Mouse (Mus musculus) thymus, postnatal 14 days (tissue): ENCODE measurements at regions not wholly inside any gene's neighbourhood (a gene's known extent, or its start where the extent isn't known, plus 50 kb on each side); places are given as distances from the start of the nearest gene placed in this dataset.

Source experiments
- DNase-seq: peaks from one replicate; pipeline ENCODE4 v3.0.0; 2021

GRCm38 (mm10) chr9:23136511-23136910, 86.4 kb upstream of the Bmper start:
- DNase-seq: no peak

DNA sequence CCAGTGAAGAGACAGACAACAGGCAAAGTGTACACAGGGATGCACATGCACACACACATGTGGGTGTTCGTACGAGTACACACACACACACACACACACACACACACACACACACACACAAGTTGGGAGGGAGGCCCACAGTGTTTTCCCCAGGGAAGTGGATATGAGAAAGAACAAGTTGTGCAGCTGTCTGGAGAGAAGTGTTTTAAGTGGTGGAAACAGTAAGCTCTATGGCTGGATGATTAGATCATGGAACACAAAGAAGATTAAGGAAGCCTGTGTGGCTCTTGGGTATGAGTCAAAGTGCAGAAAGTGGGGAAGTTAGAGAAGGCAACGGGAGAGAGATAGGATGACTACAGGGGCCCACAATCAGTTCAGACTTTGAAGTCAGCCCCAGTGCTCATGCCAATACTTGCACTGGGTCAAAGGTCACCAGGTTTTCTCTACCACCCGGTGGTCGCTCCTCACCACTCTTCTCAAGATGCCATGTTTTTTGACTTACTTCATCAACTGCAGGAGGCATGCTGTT, 85.1 kb upstream of the Bmper start:
- DNase-seq: no peak

GRCm38 (mm10) chr9:23139580-23140162, 83.2 kb upstream of the Bmper start:
- no peak for DNase-seq

DNA sequence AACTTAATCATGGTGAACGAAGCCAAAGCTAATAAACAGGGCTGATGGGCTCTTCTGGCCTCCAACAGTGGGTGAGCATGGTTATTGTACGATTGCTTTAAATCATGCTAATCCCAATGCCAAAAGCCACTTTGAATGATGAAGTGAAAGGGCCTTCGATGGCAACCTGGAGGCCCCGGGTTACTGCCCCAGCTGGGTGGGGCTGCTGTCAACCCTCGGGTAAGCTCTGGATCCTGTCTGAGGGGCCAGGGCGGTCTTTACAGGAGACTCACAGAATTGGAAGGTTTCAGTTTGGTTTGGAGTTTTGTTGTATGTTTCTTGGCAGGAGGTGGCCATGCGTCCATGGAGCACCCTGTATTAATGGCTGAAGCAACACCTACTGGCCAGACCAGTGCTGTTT, 78.6 kb upstream of the Bmper start:
- no peak for DNase-seq

- DNase-seq: no peak
Observed at GRCm38 (mm10) chr9:23150338-23150737, 72.5 kb upstream of the Bmper start.

DNA sequence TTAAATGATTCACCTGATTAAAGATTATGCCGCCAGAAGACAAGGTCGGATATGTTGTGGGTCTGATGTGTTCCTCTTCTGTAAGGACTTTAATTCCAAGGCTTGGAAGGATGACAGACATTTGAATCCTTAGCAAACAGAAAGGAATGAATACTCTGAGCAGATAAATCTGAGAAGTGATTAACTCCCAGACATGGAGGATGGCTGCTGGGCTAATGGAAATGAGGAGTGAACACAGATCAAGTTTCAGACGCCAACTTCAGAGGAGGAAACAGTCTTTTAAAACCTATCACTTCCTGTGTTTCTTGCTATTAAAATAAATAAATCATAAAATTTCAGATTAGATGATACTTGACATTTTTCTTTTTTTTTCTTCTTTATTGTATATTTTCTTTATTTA, 72.0 kb upstream of the Bmper start:
- DNase-seq: no peak

GRCm38 (mm10) chr9:23151953-23152490, 70.9 kb upstream of the Bmper start:
- no peak for DNase-seq

- DNase-seq: no peak
Observed at GRCm38 (mm10) chr9:23156820-23157570, 65.9 kb upstream of the Bmper start.

DNA sequence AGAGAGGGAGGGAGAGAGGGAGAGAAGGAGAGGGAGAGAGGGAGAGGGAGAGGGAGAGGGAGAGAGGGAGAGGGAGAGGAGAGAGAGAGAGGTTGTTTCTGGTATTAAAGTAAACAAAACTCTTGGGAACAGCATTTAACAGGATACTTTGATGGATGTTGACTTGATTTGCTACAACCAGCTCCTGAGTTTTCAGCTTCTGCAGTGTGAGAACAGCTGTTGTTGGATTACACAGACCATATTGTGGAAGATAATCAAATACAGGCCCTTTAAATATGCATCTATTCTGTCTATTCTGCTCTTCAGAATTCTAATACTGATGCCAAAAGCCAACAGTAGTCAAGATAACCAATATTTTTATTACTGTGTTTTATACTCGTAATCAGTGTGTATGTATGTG, 64.4 kb upstream of the Bmper start:
- no peak for DNase-seq

GRCm38 (mm10) chr9:23161346-23161745, 61.5 kb upstream of the Bmper start:
- no peak for DNase-seq

DNA sequence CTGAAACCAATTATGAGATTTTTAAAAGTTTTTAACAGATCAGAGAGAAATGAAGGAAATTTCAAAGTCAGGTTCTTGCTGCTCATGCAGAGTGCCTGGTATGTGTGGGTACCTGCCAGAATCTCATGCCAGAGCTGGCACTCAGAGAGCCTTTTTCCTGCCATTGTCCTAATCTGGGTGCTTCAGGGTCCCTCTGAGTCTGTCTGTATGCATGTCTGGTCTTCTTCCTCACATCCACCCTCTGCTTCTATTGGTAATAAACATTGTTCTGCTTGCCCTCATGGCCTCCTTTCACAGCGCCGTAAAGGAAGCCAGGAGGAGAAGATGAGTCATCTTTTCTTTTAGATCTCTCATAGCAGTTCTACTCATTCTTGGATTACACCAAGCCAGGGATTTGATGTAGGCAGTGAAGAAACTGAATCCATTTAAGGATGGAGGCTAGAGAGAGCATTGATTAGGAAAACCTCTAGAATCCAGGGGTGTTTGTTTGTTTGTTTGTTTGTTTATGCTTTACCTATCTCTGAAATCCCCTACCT, 55.8 kb upstream of the Bmper start:
- DNase-seq: no peak

GRCm38 (mm10) chr9:23167716-23168115, 55.2 kb upstream of the Bmper start:
- no peak for DNase-seq

GRCm38 (mm10) chr9:23168149-23168548, 54.7 kb upstream of the Bmper start:
- DNase-seq: no peak

DNA sequence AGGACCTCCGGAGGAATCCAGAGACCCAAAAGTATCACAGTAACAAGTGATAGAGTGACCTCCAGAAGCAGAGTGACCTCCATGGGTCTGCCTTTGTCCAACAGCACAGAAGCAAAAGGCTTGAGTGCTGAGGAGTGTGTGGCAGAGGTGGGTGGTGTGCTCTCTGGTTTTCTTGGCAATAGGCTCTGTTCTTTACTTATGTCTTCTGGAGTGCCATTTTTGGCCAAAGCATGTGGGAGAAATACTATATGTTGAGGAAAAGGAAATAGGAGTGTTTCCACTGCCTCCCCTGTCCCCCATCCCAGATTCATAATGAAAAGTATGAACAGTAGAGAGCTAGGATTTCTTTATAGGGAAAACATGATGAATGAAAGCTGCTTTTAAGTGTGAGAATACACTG, 51.5 kb upstream of the Bmper start:
- DNase-seq: no peak
